Mouse (Mus musculus): ENCODE measurements at regions not wholly inside any gene's neighbourhood (a gene's known extent, or its start where the extent isn't known, plus 50 kb on each side); places are given as distances from the start of the nearest gene placed in this dataset.

- TF ChIP-seq POLR2A (IDR thresholded peaks at IDR 0.05; ENCODE audit: control insufficient read depth, low read depth, low read length) (no peak), CTCF (IDR thresholded peaks at IDR 0.05; ENCODE audit: control insufficient read depth, insufficient read depth, insufficient replicate concordance, low read depth, low read length) (no peak)
- H3K27me3 ChIP-seq (ENCODE audit: control insufficient read depth, insufficient read depth, low read length) = no peaks in the 10 kb centered on the region
- H3K4me1 ChIP-seq (ENCODE audit: control insufficient read depth, insufficient read depth, low read length) = 0 out of 2 replicates have a peak, but pooled peaks cover 2% of the 10 kb centered on the region
- no peak overlapping the region for H3K27ac ChIP-seq (ENCODE audit: control insufficient read depth, insufficient read depth, low read depth, low read length)
- H3K36me3 ChIP-seq (ENCODE audit: control insufficient read depth, insufficient read depth, low read length) = no peaks in the 10 kb centered on the region
- H3K4me3 ChIP-seq (ENCODE audit: control insufficient read depth, low read depth, low read length) = no peak overlapping the region
Measured at GRCm38 (mm10) chr13:97415927-97416709, 175.2 kb downstream of the Enc1 start.

GRCm38 (mm10) chr13:97415381-97415780, 174.5 kb downstream of the Enc1 start:
- TF ChIP-seq POLR2A (IDR thresholded peaks at IDR 0.05; ENCODE audit: control insufficient read depth, low read depth, low read length) (no peak), CTCF (IDR thresholded peaks at IDR 0.05; ENCODE audit: control insufficient read depth, insufficient read depth, insufficient replicate concordance, low read depth, low read length) (no peak)
- H3K4me1 ChIP-seq (ENCODE audit: control insufficient read depth, insufficient read depth, low read length) = 0 out of 2 replicates have a peak, but pooled peaks cover 2% of the 10 kb centered on the region
- H3K4me3 ChIP-seq (ENCODE audit: control insufficient read depth, low read depth, low read length) = no peak overlapping the region
- no peaks in the 10 kb centered on the region for H3K36me3 ChIP-seq (ENCODE audit: control insufficient read depth, insufficient read depth, low read length)
- no peak overlapping the region for H3K27ac ChIP-seq (ENCODE audit: control insufficient read depth, insufficient read depth, low read depth, low read length)
- H3K27me3 ChIP-seq (ENCODE audit: control insufficient read depth, insufficient read depth, low read length) = no peaks in the 10 kb centered on the region

GRCm38 (mm10) chr13:97412151-97412550, 171.2 kb downstream of the Enc1 start:
- H3K27me3 ChIP-seq (ENCODE audit: control insufficient read depth, insufficient read depth, low read length) = no peaks in the 10 kb centered on the region
- peaks cover 2% of the 10 kb centered on the region; the same call in 1 of the 2 replicates for H3K4me1 ChIP-seq (ENCODE audit: control insufficient read depth, insufficient read depth, low read length)
- H3K4me3 ChIP-seq (ENCODE audit: control insufficient read depth, low read depth, low read length) = no peak overlapping the region
- H3K36me3 ChIP-seq (ENCODE audit: control insufficient read depth, insufficient read depth, low read length) = no peaks in the 10 kb centered on the region
- TF ChIP-seq POLR2A (IDR thresholded peaks at IDR 0.05; ENCODE audit: control insufficient read depth, low read depth, low read length) = no peak
- TF ChIP-seq CTCF (IDR thresholded peaks at IDR 0.05; ENCODE audit: control insufficient read depth, insufficient read depth, insufficient replicate concordance, low read depth, low read length) = no peak
- H3K27ac ChIP-seq (ENCODE audit: control insufficient read depth, insufficient read depth, low read depth, low read length) = no peak overlapping the region

- Histone ChIP-seq H3K4me3 (ENCODE audit: control insufficient read depth, low read depth, low read length) (no peak overlapping the region), H3K27ac (ENCODE audit: control insufficient read depth, insufficient read depth, low read depth, low read length) (no peak overlapping the region), H3K27me3 (ENCODE audit: control insufficient read depth, insufficient read depth, low read length) (no peaks in the 10 kb centered on the region), H3K36me3 (ENCODE audit: control insufficient read depth, insufficient read depth, low read length) (no peaks in the 10 kb centered on the region), H3K4me1 (ENCODE audit: control insufficient read depth, insufficient read depth, low read length) (peaks cover 2% of the 10 kb centered on the region; the same call in 1 of the 2 replicates)
- TF ChIP-seq POLR2A (IDR thresholded peaks at IDR 0.05; ENCODE audit: control insufficient read depth, low read depth, low read length) (no peak), CTCF (IDR thresholded peaks at IDR 0.05; ENCODE audit: control insufficient read depth, insufficient read depth, insufficient replicate concordance, low read depth, low read length) (no peak)
Measured at GRCm38 (mm10) chr13:97410550-97411201, 169.8 kb downstream of the Enc1 start.

GRCm38 (mm10) chr13:97409891-97410525, 169.1 kb downstream of the Enc1 start:
- no peak overlapping the region for H3K4me3 ChIP-seq (ENCODE audit: control insufficient read depth, low read depth, low read length)
- H3K27ac ChIP-seq (ENCODE audit: control insufficient read depth, insufficient read depth, low read depth, low read length) = no peak overlapping the region
- H3K36me3 ChIP-seq (ENCODE audit: control insufficient read depth, insufficient read depth, low read length) = no peaks in the 10 kb centered on the region
- no peak for TF ChIP-seq POLR2A (IDR thresholded peaks at IDR 0.05; ENCODE audit: control insufficient read depth, low read depth, low read length)
- TF ChIP-seq CTCF (IDR thresholded peaks at IDR 0.05; ENCODE audit: control insufficient read depth, insufficient read depth, insufficient replicate concordance, low read depth, low read length) = no peak
- H3K4me1 ChIP-seq (ENCODE audit: control insufficient read depth, insufficient read depth, low read length) = no peaks in the 10 kb centered on the region; the same call in 1 of the 2 replicates
- no peaks in the 10 kb centered on the region for H3K27me3 ChIP-seq (ENCODE audit: control insufficient read depth, insufficient read depth, low read length)

GRCm38 (mm10) chr13:97409291-97409780, 168.4 kb downstream of the Enc1 start:
- no peaks in the 10 kb centered on the region for H3K36me3 ChIP-seq (ENCODE audit: control insufficient read depth, insufficient read depth, low read length)
- no peak overlapping the region for H3K4me3 ChIP-seq (ENCODE audit: control insufficient read depth, low read depth, low read length)
- H3K27me3 ChIP-seq (ENCODE audit: control insufficient read depth, insufficient read depth, low read length) = no peaks in the 10 kb centered on the region
- no peak overlapping the region for H3K27ac ChIP-seq (ENCODE audit: control insufficient read depth, insufficient read depth, low read depth, low read length)
- H3K4me1 ChIP-seq (ENCODE audit: control insufficient read depth, insufficient read depth, low read length) = no peaks in the 10 kb centered on the region; the same call in 1 of the 2 replicates
- TF ChIP-seq CTCF (IDR thresholded peaks at IDR 0.05; ENCODE audit: control insufficient read depth, insufficient read depth, insufficient replicate concordance, low read depth, low read length) = no peak
- no peak for TF ChIP-seq POLR2A (IDR thresholded peaks at IDR 0.05; ENCODE audit: control insufficient read depth, low read depth, low read length)
